Mouse (Mus musculus) CD8-positive naive resting alpha-beta T cell, adult 2 months (primary cell): ENCODE results near the gene Poc1a.
A peak's percentile ranks its signal among the peaks of the same experiment; 100 is the strongest.

Experiments
- DNase-seq, 2 experiments: peaks; one replicate each; pipeline ENCODE4 v3.0.0; 2022; ENCODE audit warnings: low read depth in 2 of 2, low spot score in 2 of 2

Gene Poc1a

GRCm38 (mm10) chr9:106263381-106263924, 17.4 kb upstream of the Poc1a start:
- no peak for DNase-seq

GRCm38 (mm10) chr9:106265358-106266075, 15.3 kb upstream of the Poc1a start:
- no peak for DNase-seq

- DNase-seq: no peak
These were observed 13.8 kb upstream of the Poc1a start for GRCm38 (mm10) chr9:106266936-106267657.

- DNase-seq: no peak
These were observed 12.4 kb upstream of the Poc1a start for GRCm38 (mm10) chr9:106268421-106268820.

- no peak for DNase-seq
These were observed 11.6 kb upstream of the Poc1a start for GRCm38 (mm10) chr9:106269076-106269788.

GRCm38 (mm10) chr9:106269879-106270278, 11.0 kb upstream of the Poc1a start:
- DNase-seq: no peak

- DNase-seq: no peak
These were observed 10.2 kb upstream of the Poc1a start for GRCm38 (mm10) chr9:106270656-106271055.

GRCm38 (mm10) chr9:106272288-106272687, 8.6 kb upstream of the Poc1a start:
- DNase-seq: no peak

GRCm38 (mm10) chr9:106273276-106273675, 7.6 kb upstream of the Poc1a start:
- DNase-seq: no peak

GRCm38 (mm10) chr9:106273791-106274190, 7.1 kb upstream of the Poc1a start:
- no peak for DNase-seq

GRCm38 (mm10) chr9:106274652-106275180, 6.1 kb upstream of the Poc1a start:
- DNase-seq: no peak

GRCm38 (mm10) chr9:106275806-106276205, 5.1 kb upstream of the Poc1a start:
- no peak for DNase-seq

- DNase-seq: peak; percentile 13 to 28
These were observed 475 bp upstream of the Poc1a start for GRCm38 (mm10) chr9:106280386-106280785.

GRCm38 (mm10) chr9:106282024-106282423, 1.2 kb downstream of the Poc1a start:
- no peak for DNase-seq

- no peak for DNase-seq
These were observed 6.3 kb downstream of the Poc1a start for GRCm38 (mm10) chr9:106287165-106287564.

GRCm38 (mm10) chr9:106288864-106289263, 8.0 kb downstream of the Poc1a start:
- peak; percentile 63 to 72 for DNase-seq

GRCm38 (mm10) chr9:106289841-106290240, 9.0 kb downstream of the Poc1a start:
- DNase-seq: no peak

GRCm38 (mm10) chr9:106290636-106291122, 9.8 kb downstream of the Poc1a start:
- DNase-seq: no peak

GRCm38 (mm10) chr9:106293569-106294156, 12.8 kb downstream of the Poc1a start:
- no peak for DNase-seq

- DNase-seq: no peak
These were observed 15.8 kb downstream of the Poc1a start for GRCm38 (mm10) chr9:106296637-106297174.
